Mouse (Mus musculus) spleen, adult 2 months (tissue): ENCODE measurements around the gene Igsf3. TPM values are rescaled to one million over a fixed set of nuclear protein-coding genes. Genes with fewer than 3 reads are reported as not detected.

Source experiments
- DNase-seq, 2 experiments: peaks; one replicate each; pipeline versions ENCODE4 v3.0.0 to v3.0.0-alpha.2; 2012 to 2021; ENCODE audit warnings: low spot score in 2 of 2, low read depth in 1 of 2
- H3K27ac ChIP-seq: fragments of 200-500 bp; 2 replicates; pipeline ENCODE4 v1.5.1; 2012; ENCODE audit warnings: low read length, inconsistent platforms; ENCODE audit not compliant: insufficient read depth
- H3K27me3 ChIP-seq: fragments of 200-500 bp; 2 replicates; pipeline ENCODE4 v1.6.1; 2012; ENCODE audit warnings: mild to moderate bottlenecking, moderate library complexity, low read length, inconsistent platforms; ENCODE audit not compliant: control insufficient read depth, insufficient read depth
- H3K36me3 ChIP-seq: fragments of 200-500 bp; 2 replicates; pipeline ENCODE4 v1.6.1; 2012; ENCODE audit warnings: mild to moderate bottlenecking, low read length, inconsistent platforms; ENCODE audit not compliant: control insufficient read depth, insufficient read depth
- H3K4me1 ChIP-seq: fragments of 200-500 bp; 2 replicates; pipeline ENCODE4 v1.6.1; 2011; ENCODE audit warnings: inconsistent platforms; ENCODE audit not compliant: control insufficient read depth, insufficient read depth, insufficient read length
- H3K4me3 ChIP-seq: fragments of 200-500 bp; 2 replicates; pipeline ENCODE4 v1.5.1; 2011; ENCODE audit warnings: mild to moderate bottlenecking, inconsistent platforms; ENCODE audit not compliant: insufficient read depth, insufficient read length; ENCODE audit errors: extremely low read depth
- CTCF ChIP-seq: fragments of 200-500 bp; IDR thresholded peaks from 2 replicates; pipeline ENCODE4 v1.5.1; 2011; ENCODE audit warnings: mild to moderate bottlenecking, inconsistent platforms; ENCODE audit not compliant: insufficient read depth, insufficient read length, insufficient replicate concordance; ENCODE audit errors: extremely low read depth
- POLR2A ChIP-seq: fragments of 200-500 bp; IDR thresholded peaks from 2 replicates; pipeline ENCODE4 v1.6.1; 2011; ENCODE audit warnings: low read depth, low read length, inconsistent platforms
- WGBS: fragments of 180-500 bp; shearing (Covaris S2); methylation state at CpG from one replicate; pipeline ENCODE4 v1.1.7; 2018; 5-methylcytosine and 5-hydroxymethylcytosine counted together
- polyA plus RNA-seq: library from polyadenylated mRNA; depleted of rRNA; stranded (reverse); fragments of >200 nt; gene quantifications from 2 replicates; pipeline ENCODE4 v1.2.3, GENCODE M21; 2012

Igsf3 gene
- polyA plus RNA-seq, 1 experiment: 1.4 TPM

GRCm38 (mm10) chr3:101348501-101349161 is 28.3 kb upstream of the Igsf3 start:
- Histone ChIP-seq H3K4me1 (peaks cover 4% of the 10 kb centered on the region; the same call in 1 of the 2 replicates), H3K27ac (no peak overlapping the region), H3K27me3 (no peaks in the 10 kb centered on the region), H3K4me3 (no peak overlapping the region), H3K36me3 (no peaks in the 10 kb centered on the region)
- no peak for TF ChIP-seq POLR2A
- no peak for TF ChIP-seq CTCF
- 36% methylated on average over 9 of the region's 9 CpGs for WGBS
- no peak for DNase-seq

- TF ChIP-seq POLR2A (no peak), CTCF (no peak)
- WGBS: 70% methylated on average over 6 of the region's 6 CpGs
- peaks cover 4% of the 10 kb centered on the region; the same call in 1 of the 2 replicates for H3K4me1 ChIP-seq
Observed at GRCm38 (mm10) chr3:101349542-101350307, 27.2 kb upstream of the Igsf3 start.

GRCm38 (mm10) chr3:101350406-101350805 is 26.5 kb upstream of the Igsf3 start:
- 89% methylated on average over 4 of the region's 4 CpGs for WGBS
- Histone ChIP-seq H3K36me3 (no peaks in the 10 kb centered on the region), H3K4me1 (peaks cover 4% of the 10 kb centered on the region; the same call in 1 of the 2 replicates), H3K4me3 (no peak overlapping the region), H3K27me3 (no peaks in the 10 kb centered on the region), H3K27ac (no peak overlapping the region)
- TF ChIP-seq POLR2A (no peak), CTCF (no peak)
- no peak for DNase-seq

More at GRCm38 (mm10) chr3:101349542-101350307, 27.2 kb upstream of the Igsf3 start:
- Histone ChIP-seq H3K36me3 (no peaks in the 10 kb centered on the region), H3K27me3 (no peaks in the 10 kb centered on the region), H3K4me3 (no peak overlapping the region), H3K27ac (no peak overlapping the region)
- no peak for DNase-seq

GRCm38 (mm10) chr3:101354490-101354889 is 22.4 kb upstream of the Igsf3 start:
- TF ChIP-seq POLR2A: no peak
- no peaks in the 10 kb centered on the region for H3K4me1 ChIP-seq
- no peak overlapping the region for H3K27ac ChIP-seq
- no peak for DNase-seq
- H3K36me3 ChIP-seq: no peaks in the 10 kb centered on the region
- no peaks in the 10 kb centered on the region for H3K27me3 ChIP-seq
- no peak overlapping the region for H3K4me3 ChIP-seq

- H3K4me3 ChIP-seq: no peak overlapping the region
- H3K36me3 ChIP-seq: no peaks in the 10 kb centered on the region
- no peaks in the 10 kb centered on the region for H3K4me1 ChIP-seq
- H3K27me3 ChIP-seq: no peaks in the 10 kb centered on the region
- H3K27ac ChIP-seq: no peak overlapping the region
- TF ChIP-seq CTCF (no peak), POLR2A (no peak)
- 43% methylated on average over 5 of the region's 5 CpGs for whole genome bisulfite sequencing
- no peak for DNase-seq
Observed at GRCm38 (mm10) chr3:101355702-101356101, 21.2 kb upstream of the Igsf3 start.

- H3K27ac ChIP-seq: no peak overlapping the region
Observed at GRCm38 (mm10) chr3:101356583-101357553, 20.0 kb upstream of the Igsf3 start.

More at GRCm38 (mm10) chr3:101356583-101357553, 20.0 kb upstream of the Igsf3 start:
- no peaks in the 10 kb centered on the region for H3K4me1 ChIP-seq
- TF ChIP-seq CTCF (no peak), POLR2A (no peak)
- H3K36me3 ChIP-seq: no peaks in the 10 kb centered on the region
- no peak for DNase-seq
- no peaks in the 10 kb centered on the region for H3K27me3 ChIP-seq
- 90% methylated on average over 8 of the region's 8 CpGs for WGBS
- H3K4me3 ChIP-seq: no peak overlapping the region
